Mouse (Mus musculus) heart, embryonic 12.5 days (tissue): Measurements from ENCODE around the gene D17Wsu92e. TPM values are rescaled to one million over a fixed set of nuclear protein-coding genes. Genes with fewer than 3 reads are reported as not detected.
A peak's percentile ranks its signal among the peaks of the same experiment; 100 is the strongest.

ENCODE experiments used
- ATAC-seq: fragments of 200-750 bp; cut with Nextera tagmentation; 2 replicates; pipeline ENCODE4 v1.8.0; 2017; ENCODE audit warnings: moderate TSS enrichment, moderate library complexity; ENCODE audit not compliant: insufficient number of reproducible peaks, low FRiP score
- H3K27ac ChIP-seq: fragments of 300-500 bp; sonication (generic); 2 replicates; pipeline ENCODE4 v1.5.1; 2016; ENCODE audit warnings: mild to moderate bottlenecking, moderate library complexity; ENCODE audit not compliant: poor library complexity, severe bottlenecking
- H3K27me3 ChIP-seq: fragments of 300-500 bp; sonication (generic); replicated peaks from 2 replicates; pipeline ENCODE4 v1.6.1; 2016; ENCODE audit warnings: mild to moderate bottlenecking, moderate library complexity
- H3K36me3 ChIP-seq: fragments of 300-500 bp; sonication (generic); 2 replicates; pipeline ENCODE4 v1.6.1; 2016; ENCODE audit warnings: mild to moderate bottlenecking, moderate library complexity
- H3K4me1 ChIP-seq: fragments of 300-500 bp; sonication (generic); replicated peaks from 2 replicates; pipeline ENCODE4 v1.6.1; 2016; ENCODE audit warnings: mild to moderate bottlenecking
- H3K4me2 ChIP-seq: fragments of 300-500 bp; sonication (generic); 2 replicates; pipeline ENCODE4 v1.6.1; 2016; ENCODE audit warnings: mild to moderate bottlenecking, moderate library complexity
- H3K4me3 ChIP-seq: fragments of 300-500 bp; sonication (generic); 2 replicates; pipeline ENCODE4 v1.5.1; 2016; ENCODE audit warnings: mild to moderate bottlenecking
- H3K9ac ChIP-seq: fragments of 300-500 bp; sonication (generic); 2 replicates; pipeline ENCODE4 v1.6.1; 2016; ENCODE audit warnings: mild to moderate bottlenecking, moderate library complexity
- H3K9me3 ChIP-seq: fragments of 300-500 bp; sonication (generic); replicated peaks from 2 replicates; pipeline ENCODE4 v1.6.1; 2016; ENCODE audit warnings: mild to moderate bottlenecking, moderate library complexity
- WGBS: fragments of 180-500 bp; shearing (Covaris S2); methylation state at CpG from one replicate; pipeline ENCODE4 v1.1.7; 2016; 5-methylcytosine and 5-hydroxymethylcytosine counted together
- polyA plus RNA-seq: library from polyadenylated mRNA; unstranded; fragments of >200 nt; fragmentation: Nextera tagmentation; extraction: Ambion mirVana; gene quantifications from 2 replicates; pipeline ENCODE4 v1.2.1, GENCODE M21; 2016

The D17Wsu92e gene
- polyA plus RNA-seq, 1 experiment from 2014 or later = 15.1 TPM

GRCm38 (mm10) chr17:27767543-27767942 is 52.9 kb downstream of the D17Wsu92e start:
- no peak for ATAC-seq
- Histone ChIP-seq H3K36me3 (peaks cover 63% of the 10 kb centered on the region), H3K9ac (no peak overlapping the region), H3K4me2 (no peak overlapping the region), H3K27me3 (no peaks in the 10 kb centered on the region), H3K4me1 (0 out of 2 replicates have a peak, but pooled peaks cover 11% of the 10 kb centered on the region), H3K4me3 (no peak overlapping the region), H3K9me3 (peaks cover 8% of the 10 kb centered on the region), H3K27ac (no peak overlapping the region)
- WGBS = 75% methylated on average over 12 of the region's 12 CpGs

GRCm38 (mm10) chr17:27767120-27767519 is 53.3 kb downstream of the D17Wsu92e start:
- H3K27me3 ChIP-seq = no peaks in the 10 kb centered on the region
- H3K36me3 ChIP-seq = peaks cover 62% of the 10 kb centered on the region
- H3K27ac ChIP-seq = no peak overlapping the region
- ATAC-seq = no peak
- WGBS = 75% methylated on average over 5 of the region's 5 CpGs
- no peak overlapping the region for H3K4me3 ChIP-seq
- peaks cover 8% of the 10 kb centered on the region for H3K9me3 ChIP-seq
- H3K9ac ChIP-seq = no peak overlapping the region
- no peak overlapping the region for H3K4me2 ChIP-seq
- H3K4me1 ChIP-seq = peaks cover 12% of the 10 kb centered on the region; the same call in 1 of the 2 replicates

GRCm38 (mm10) chr17:27765066-27765465 is 55.4 kb downstream of the D17Wsu92e start:
- Histone ChIP-seq H3K27ac (no peak overlapping the region), H3K4me2 (no peak overlapping the region), H3K36me3 (peaks cover 60% of the 10 kb centered on the region), H3K4me3 (no peak overlapping the region), H3K27me3 (no peaks in the 10 kb centered on the region), H3K9ac (no peak overlapping the region), H3K4me1 (peaks cover 19% of the 10 kb centered on the region), H3K9me3 (peaks cover 8% of the 10 kb centered on the region)
- ATAC-seq = no peak
- WGBS = 93% methylated on average over 6 of the region's 6 CpGs

GRCm38 (mm10) chr17:27764453-27764852 is 56.0 kb downstream of the D17Wsu92e start:
- peaks cover 60% of the 10 kb centered on the region for H3K36me3 ChIP-seq
- H3K4me3 ChIP-seq = no peak overlapping the region
- no peaks in the 10 kb centered on the region for H3K27me3 ChIP-seq
- 93% methylated on average over 2 of the region's 2 CpGs for WGBS
- no peak overlapping the region for H3K9ac ChIP-seq
- ATAC-seq = no peak
- H3K9me3 ChIP-seq = peaks cover 8% of the 10 kb centered on the region
- peaks cover 20% of the 10 kb centered on the region for H3K4me1 ChIP-seq
- no peak overlapping the region for H3K4me2 ChIP-seq
- H3K27ac ChIP-seq = no peak overlapping the region

- 94% methylated on average over 11 of the region's 11 CpGs for WGBS
- no peaks in the 10 kb centered on the region for H3K27me3 ChIP-seq
- no peak overlapping the region for H3K4me3 ChIP-seq
- no peak overlapping the region for H3K27ac ChIP-seq
- H3K9me3 ChIP-seq = peaks cover 8% of the 10 kb centered on the region
- H3K9ac ChIP-seq = no peak overlapping the region
- no peak overlapping the region for H3K4me2 ChIP-seq
- no peak for ATAC-seq
- peaks cover 31% of the 10 kb centered on the region for H3K4me1 ChIP-seq
- peaks cover 47% of the 10 kb centered on the region for H3K36me3 ChIP-seq
These were observed 57.6 kb downstream of the D17Wsu92e start for GRCm38 (mm10) chr17:27762884-27763283.

- Histone ChIP-seq H3K9ac (no peak overlapping the region), H3K4me2 (no peak overlapping the region), H3K36me3 (peaks cover 37% of the 10 kb centered on the region), H3K4me1 (peaks cover 28% of the 10 kb centered on the region), H3K27ac (no peak overlapping the region), H3K9me3 (peaks cover 8% of the 10 kb centered on the region), H3K27me3 (no peaks in the 10 kb centered on the region), H3K4me3 (no peak overlapping the region)
- ATAC-seq = peak; percentile 72; the same call in 1 of the 2 replicates
- WGBS = 38% methylated on average over 9 of the region's 9 CpGs
These were observed 58.7 kb downstream of the D17Wsu92e start for GRCm38 (mm10) chr17:27761639-27762336.

DNA sequence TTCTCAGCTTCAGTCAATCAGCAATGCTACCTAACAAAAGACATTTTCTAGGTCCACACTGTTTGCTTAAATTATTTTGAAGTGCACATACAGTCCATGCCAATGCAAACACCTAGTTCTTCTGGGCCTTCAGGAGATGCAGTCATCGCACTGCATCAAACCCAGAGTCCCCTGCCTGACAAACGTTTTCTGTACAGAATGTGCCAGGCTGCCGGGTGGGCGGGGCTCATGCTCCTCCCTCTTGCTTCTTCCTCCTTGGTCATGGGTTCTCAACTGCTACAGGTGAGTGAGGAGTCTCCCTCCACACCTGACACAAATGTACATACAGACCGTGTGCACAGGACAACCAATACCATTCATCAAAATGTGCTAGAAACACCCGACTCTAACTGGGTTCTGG is 60.3 kb downstream of the D17Wsu92e start:
- Histone ChIP-seq H3K4me2 (no peak overlapping the region), H3K4me1 (peaks cover 28% of the 10 kb centered on the region), H3K27me3 (no peaks in the 10 kb centered on the region), H3K4me3 (no peak overlapping the region), H3K27ac (no peak overlapping the region), H3K36me3 (peaks cover 27% of the 10 kb centered on the region), H3K9ac (no peak overlapping the region), H3K9me3 (peaks cover 8% of the 10 kb centered on the region)
- 80% methylated on average over 6 of the region's 6 CpGs for WGBS
- no peak for ATAC-seq

- ATAC-seq = no peak
- H3K9ac ChIP-seq = no peak overlapping the region
- no peak overlapping the region for H3K4me3 ChIP-seq
- peaks cover 37% of the 10 kb centered on the region for H3K36me3 ChIP-seq
- 0 out of 2 replicates have a peak, but pooled peaks cover 5% of the 10 kb centered on the region for H3K4me1 ChIP-seq
- H3K9me3 ChIP-seq = no peaks in the 10 kb centered on the region
- no peak overlapping the region for H3K27ac ChIP-seq
- H3K4me2 ChIP-seq = no peak overlapping the region
- no peaks in the 10 kb centered on the region for H3K27me3 ChIP-seq
- WGBS = 88% methylated on average over 8 of the region's 8 CpGs
These were observed 68.9 kb downstream of the D17Wsu92e start for GRCm38 (mm10) chr17:27751314-27752202.

DNA sequence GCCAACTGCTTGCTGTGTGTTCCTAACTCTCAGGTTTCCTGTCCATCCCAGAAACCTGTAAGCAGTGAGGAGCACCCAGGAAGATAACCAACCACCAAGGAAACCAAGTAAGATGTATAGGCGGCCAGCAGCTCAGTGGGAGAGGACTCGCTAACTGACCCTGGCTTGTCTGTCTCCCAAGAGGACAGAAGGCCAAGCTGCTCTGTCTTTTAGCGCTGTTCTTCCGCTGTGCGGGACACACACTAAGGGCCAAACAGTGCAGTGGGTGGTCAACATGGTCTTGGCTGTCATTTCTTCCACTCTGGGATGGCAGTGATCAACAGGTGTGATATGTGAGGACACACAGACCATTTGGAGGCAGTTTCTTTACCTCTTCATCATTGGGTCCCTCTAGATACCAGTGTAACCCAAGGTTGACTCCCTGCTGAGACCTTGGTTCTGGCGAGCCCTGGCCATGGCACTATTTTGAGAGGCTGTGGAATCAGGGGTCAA is 70.0 kb downstream of the D17Wsu92e start:
- Histone ChIP-seq H3K36me3 (peaks cover 36% of the 10 kb centered on the region), H3K4me1 (0 out of 2 replicates have a peak, but pooled peaks cover 5% of the 10 kb centered on the region), H3K4me3 (no peak overlapping the region), H3K9ac (no peak overlapping the region), H3K27me3 (no peaks in the 10 kb centered on the region), H3K27ac (no peak overlapping the region), H3K4me2 (no peak overlapping the region), H3K9me3 (no peaks in the 10 kb centered on the region)
- 91% methylated on average over 6 of the region's 6 CpGs for WGBS
- ATAC-seq = no peak

DNA sequence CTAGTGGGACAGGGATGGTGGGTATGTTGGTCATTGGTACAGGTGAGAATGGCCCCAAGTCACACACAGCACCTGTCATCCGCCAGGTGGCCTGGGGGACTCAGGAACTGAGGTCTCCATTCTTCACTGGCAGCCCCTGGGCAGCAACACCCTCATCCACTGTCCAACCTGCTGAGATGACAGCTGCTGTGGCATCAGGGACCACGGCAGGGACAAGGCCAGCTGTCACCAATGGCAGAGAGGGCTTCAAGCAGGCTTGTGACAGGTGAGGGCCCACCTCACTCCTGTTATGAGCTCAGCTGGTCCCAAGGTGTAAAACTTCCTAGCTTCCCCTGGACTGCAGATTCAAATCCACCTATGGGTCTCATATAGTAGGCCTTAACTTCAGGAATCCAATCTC is 72.3 kb downstream of the D17Wsu92e start:
- H3K36me3 ChIP-seq = peaks cover 34% of the 10 kb centered on the region
- 93% methylated on average over 2 of the region's 2 CpGs for WGBS
- H3K4me2 ChIP-seq = no peak overlapping the region
- H3K4me1 ChIP-seq = 0 out of 2 replicates have a peak, but pooled peaks cover 5% of the 10 kb centered on the region
- H3K9ac ChIP-seq = no peak overlapping the region
- no peak overlapping the region for H3K4me3 ChIP-seq
- ATAC-seq = no peak
- H3K27ac ChIP-seq = no peak overlapping the region
- H3K27me3 ChIP-seq = no peaks in the 10 kb centered on the region
- no peaks in the 10 kb centered on the region for H3K9me3 ChIP-seq

- Histone ChIP-seq H3K4me2 (no peak overlapping the region), H3K9ac (no peak overlapping the region), H3K4me1 (0 out of 2 replicates have a peak, but pooled peaks cover 5% of the 10 kb centered on the region), H3K9me3 (no peaks in the 10 kb centered on the region), H3K4me3 (no peak overlapping the region), H3K27me3 (no peaks in the 10 kb centered on the region), H3K36me3 (peaks cover 18% of the 10 kb centered on the region), H3K27ac (no peak overlapping the region)
- 73% methylated on average over 4 of the region's 4 CpGs for WGBS
- no peak for ATAC-seq
These were observed 74.0 kb downstream of the D17Wsu92e start for GRCm38 (mm10) chr17:27746446-27746845.
